Mouse (Mus musculus): ENCODE measurements around the gene Tnfrsf23. TPM values are rescaled to one million over a fixed set of nuclear protein-coding genes. Genes with fewer than 3 reads are reported as not detected.

Tnfrsf23 gene
- 0.02 and 0.14 TPM in 2 replicates for polyA plus RNA-seq (2012)

- peaks cover 9% of the 10 kb centered on the region for H3K27me3 ChIP-seq (ENCODE audit: control insufficient read depth)
- TF ChIP-seq TAL1 (IDR thresholded peaks at IDR 0.05; ENCODE audit: low read length), result no peak
- TF ChIP-seq GATA1 (IDR thresholded peaks at IDR 0.05; ENCODE audit: low read length), result no peak
- no peaks in the 10 kb centered on the region for H3K9me3 ChIP-seq (ENCODE audit: control insufficient read depth, low read length)
- H3K4me1 ChIP-seq (ENCODE audit: control insufficient read depth), result peaks cover 4% of the 10 kb centered on the region
- H3K36me3 ChIP-seq (ENCODE audit: control insufficient read depth), result no peaks in the 10 kb centered on the region
- peak within 1 kb of the TSS; percentile 19 for H3K4me3 ChIP-seq (replicated peaks)
Observed at GRCm38 (mm10) chr7:143685359-143686067, at the start of gene Tnfrsf23. Tnfrsf23 (minus strand) TSS chr7:143685872.

GRCm38 (mm10) chr7:143733746-143734145 lies 48.1 kb upstream of the Tnfrsf23 start:
- TF ChIP-seq TAL1 (IDR thresholded peaks at IDR 0.05; ENCODE audit: low read length) (no peak), GATA1 (IDR thresholded peaks at IDR 0.05; ENCODE audit: low read length) (no peak)
- H3K27me3 ChIP-seq (ENCODE audit: control insufficient read depth), result peaks cover 3% of the 10 kb centered on the region

DNA sequence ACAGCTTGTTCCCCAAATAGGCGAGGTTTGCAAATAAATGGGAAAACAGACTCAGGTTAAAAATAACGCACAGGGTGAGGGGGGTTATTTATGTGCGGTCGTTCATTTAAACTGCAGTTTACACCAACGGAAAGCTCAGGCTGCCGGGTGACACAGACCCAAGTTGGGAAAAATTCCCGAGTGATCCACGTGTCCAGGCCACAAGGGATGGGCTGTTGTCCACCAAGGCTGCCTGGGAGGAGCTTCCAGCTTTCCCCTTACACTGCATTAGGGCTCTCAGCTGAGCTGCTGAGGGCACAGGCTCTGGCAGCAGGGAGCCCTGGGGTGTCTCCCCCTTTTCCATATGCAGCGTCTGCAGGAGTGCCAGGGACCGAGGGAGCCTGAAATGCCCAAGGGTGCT lies 44.2 kb upstream of the Tnfrsf23 start:
- Histone ChIP-seq H3K9me3 (ENCODE audit: control insufficient read depth, low read length) (no peaks in the 10 kb centered on the region), H3K4me3 (replicated peaks) (no peak overlapping the region), H3K36me3 (ENCODE audit: control insufficient read depth) (no peaks in the 10 kb centered on the region), H3K27me3 (ENCODE audit: control insufficient read depth) (no peaks in the 10 kb centered on the region), H3K4me1 (ENCODE audit: control insufficient read depth) (no peaks in the 10 kb centered on the region)
- TF ChIP-seq TAL1 (IDR thresholded peaks at IDR 0.05; ENCODE audit: low read length), result no peak
- TF ChIP-seq GATA1 (IDR thresholded peaks at IDR 0.05; ENCODE audit: low read length), result no peak

More at GRCm38 (mm10) chr7:143733746-143734145, 48.1 kb upstream of the Tnfrsf23 start:
- H3K4me1 ChIP-seq (ENCODE audit: control insufficient read depth), result no peaks in the 10 kb centered on the region
- no peak overlapping the region for H3K4me3 ChIP-seq (replicated peaks)
- no peaks in the 10 kb centered on the region for H3K36me3 ChIP-seq (ENCODE audit: control insufficient read depth)
- no peaks in the 10 kb centered on the region for H3K9me3 ChIP-seq (ENCODE audit: control insufficient read depth, low read length)

GRCm38 (mm10) chr7:143726396-143726795 lies 40.7 kb upstream of the Tnfrsf23 start:
- TF ChIP-seq TAL1 (IDR thresholded peaks at IDR 0.05; ENCODE audit: low read length) (no peak), GATA1 (IDR thresholded peaks at IDR 0.05; ENCODE audit: low read length) (no peak)
- no peaks in the 10 kb centered on the region for H3K27me3 ChIP-seq (ENCODE audit: control insufficient read depth)
- no peak overlapping the region for H3K4me3 ChIP-seq (replicated peaks)
- peaks cover 5% of the 10 kb centered on the region for H3K4me1 ChIP-seq (ENCODE audit: control insufficient read depth)
- no peaks in the 10 kb centered on the region for H3K36me3 ChIP-seq (ENCODE audit: control insufficient read depth)
- no peaks in the 10 kb centered on the region for H3K9me3 ChIP-seq (ENCODE audit: control insufficient read depth, low read length)

DNA sequence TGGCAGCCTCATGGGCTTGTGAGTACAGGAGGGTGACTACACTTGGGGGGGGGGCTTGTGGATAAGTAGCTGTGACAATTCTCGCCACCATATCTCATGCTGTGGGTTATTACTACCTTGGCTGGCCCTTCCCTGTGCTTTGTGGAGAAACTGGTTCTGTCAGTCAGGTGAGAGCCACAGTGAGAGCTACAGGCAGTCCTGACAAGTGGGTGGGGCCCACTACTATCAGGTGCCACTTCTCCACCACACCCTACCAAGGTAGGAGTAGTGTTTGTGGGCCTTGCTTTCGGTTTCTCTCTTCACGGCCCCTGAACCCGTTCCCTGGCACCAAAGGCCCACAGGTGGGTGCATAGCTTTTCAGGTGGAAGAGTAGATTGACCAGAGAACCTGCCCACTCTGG lies 38.2 kb upstream of the Tnfrsf23 start:
- H3K4me3 ChIP-seq (replicated peaks), result no peak overlapping the region
- H3K4me1 ChIP-seq (ENCODE audit: control insufficient read depth), result peaks cover 5% of the 10 kb centered on the region
- TF ChIP-seq GATA1 (IDR thresholded peaks at IDR 0.05; ENCODE audit: low read length), result no peak
- TF ChIP-seq TAL1 (IDR thresholded peaks at IDR 0.05; ENCODE audit: low read length), result no peak
- no peaks in the 10 kb centered on the region for H3K36me3 ChIP-seq (ENCODE audit: control insufficient read depth)
- H3K9me3 ChIP-seq (ENCODE audit: control insufficient read depth, low read length), result no peaks in the 10 kb centered on the region
- no peaks in the 10 kb centered on the region for H3K27me3 ChIP-seq (ENCODE audit: control insufficient read depth)

DNA sequence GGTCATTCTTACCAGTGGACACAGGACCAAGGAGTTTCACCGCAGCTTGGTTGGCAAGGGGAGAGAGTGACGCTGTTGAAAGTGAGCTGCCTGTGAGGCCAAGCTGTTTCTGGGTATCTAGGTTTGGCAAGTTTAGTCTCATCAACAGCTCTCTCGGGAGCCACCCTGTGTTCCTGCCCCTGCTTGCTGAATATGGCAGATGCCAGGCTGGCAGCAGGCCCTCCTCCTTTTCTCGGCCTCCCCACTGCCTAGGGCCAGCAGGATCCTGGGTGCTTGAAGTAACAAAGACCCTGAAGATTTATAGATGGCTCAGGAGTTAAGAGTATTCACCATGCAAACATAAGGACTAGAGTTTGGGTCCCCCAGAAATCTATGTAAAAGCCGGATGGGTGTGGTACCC lies 37.0 kb upstream of the Tnfrsf23 start:
- Histone ChIP-seq H3K4me3 (replicated peaks) (no peak overlapping the region), H3K4me1 (ENCODE audit: control insufficient read depth) (peaks cover 5% of the 10 kb centered on the region), H3K9me3 (ENCODE audit: control insufficient read depth, low read length) (no peaks in the 10 kb centered on the region), H3K36me3 (ENCODE audit: control insufficient read depth) (no peaks in the 10 kb centered on the region), H3K27me3 (ENCODE audit: control insufficient read depth) (no peaks in the 10 kb centered on the region)
- TF ChIP-seq GATA1 (IDR thresholded peaks at IDR 0.05; ENCODE audit: low read length), result no peak
- TF ChIP-seq TAL1 (IDR thresholded peaks at IDR 0.05; ENCODE audit: low read length), result no peak

GRCm38 (mm10) chr7:143717811-143718210 lies 32.1 kb upstream of the Tnfrsf23 start:
- no peaks in the 10 kb centered on the region for H3K36me3 ChIP-seq (ENCODE audit: control insufficient read depth)
- no peak overlapping the region for H3K4me3 ChIP-seq (replicated peaks)
- no peak for TF ChIP-seq GATA1 (IDR thresholded peaks at IDR 0.05; ENCODE audit: low read length)
- no peak for TF ChIP-seq TAL1 (IDR thresholded peaks at IDR 0.05; ENCODE audit: low read length)
- H3K4me1 ChIP-seq (ENCODE audit: control insufficient read depth), result no peaks in the 10 kb centered on the region
- no peaks in the 10 kb centered on the region for H3K9me3 ChIP-seq (ENCODE audit: control insufficient read depth, low read length)
- H3K27me3 ChIP-seq (ENCODE audit: control insufficient read depth), result no peaks in the 10 kb centered on the region

DNA sequence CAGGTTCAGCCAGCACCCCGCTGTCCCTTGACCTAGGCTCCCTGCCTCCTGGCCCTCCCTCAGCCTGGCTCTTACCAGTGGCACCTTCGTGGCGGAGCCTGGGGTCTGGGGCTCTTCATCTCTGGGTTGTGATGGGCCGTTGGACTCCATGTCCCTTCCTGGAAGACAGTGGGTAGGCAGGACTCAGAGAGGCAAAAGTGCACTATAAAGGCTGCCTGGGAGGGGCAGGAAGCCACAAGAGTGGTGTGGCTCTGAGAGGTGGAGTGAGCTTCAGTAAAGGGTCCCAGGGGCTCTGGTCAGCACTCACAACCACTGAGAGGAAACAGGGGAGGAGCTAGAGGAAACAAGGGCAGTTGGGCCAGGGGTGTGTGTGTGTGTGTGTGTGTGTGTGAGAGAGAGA lies 27.7 kb upstream of the Tnfrsf23 start:
- Histone ChIP-seq H3K9me3 (ENCODE audit: control insufficient read depth, low read length) (no peaks in the 10 kb centered on the region), H3K4me1 (ENCODE audit: control insufficient read depth) (no peaks in the 10 kb centered on the region), H3K36me3 (ENCODE audit: control insufficient read depth) (no peaks in the 10 kb centered on the region), H3K27me3 (ENCODE audit: control insufficient read depth) (no peaks in the 10 kb centered on the region), H3K4me3 (replicated peaks) (no peak overlapping the region)
- TF ChIP-seq GATA1 (IDR thresholded peaks at IDR 0.05; ENCODE audit: low read length), result no peak

GRCm38 (mm10) chr7:143712771-143713348 lies 27.2 kb upstream of the Tnfrsf23 start:
- no peaks in the 10 kb centered on the region for H3K36me3 ChIP-seq (ENCODE audit: control insufficient read depth)
- no peaks in the 10 kb centered on the region for H3K27me3 ChIP-seq (ENCODE audit: control insufficient read depth)
- no peaks in the 10 kb centered on the region for H3K9me3 ChIP-seq (ENCODE audit: control insufficient read depth, low read length)
- H3K4me3 ChIP-seq (replicated peaks), result no peak overlapping the region
- TF ChIP-seq GATA1 (IDR thresholded peaks at IDR 0.05; ENCODE audit: low read length) (no peak), TAL1 (IDR thresholded peaks at IDR 0.05; ENCODE audit: low read length) (no peak)
- no peaks in the 10 kb centered on the region for H3K4me1 ChIP-seq (ENCODE audit: control insufficient read depth)
